In genomic region chr2:100857772-100858171, GRCm38 (mm10) we compare ENCODE assay signal across 19 mouse cellular contexts.
"Had no signal": no experiment of that assay in that cellular context is flagged by ENCODE, and none has a peak within 500 bp of the region (broad histone marks: within the 10 kb centered on the region; RNA-seq: fewer than 3 reads in every experiment).

No protein-coding gene starts in this region.

- H3K4me1 ChIP-seq: midbrain, embryonic 10.5 days; midbrain, embryonic 12.5 days; neural tube, embryonic 13.5 days; neural tube, embryonic 15.5 days; stomach, embryonic 15.5 days had no signal

- H3K4me3 ChIP-seq: midbrain, embryonic 10.5 days; midbrain, embryonic 12.5 days; myocyte; neural tube, embryonic 13.5 days; neural tube, embryonic 15.5 days; stomach, embryonic 15.5 days had no signal

- H3K9ac ChIP-seq: liver, embryonic 14.5 days; midbrain, embryonic 12.5 days; neural tube, embryonic 13.5 days; neural tube, embryonic 15.5 days; stomach, embryonic 15.5 days had no signal

- DNase-seq: lung, adult 2 months; midbrain, embryonic 14.5 days; retina, postnatal 1 day; right cerebral cortex, adult 18-20 months; right cerebral cortex, postnatal 25 days; right cerebral cortex, postnatal 4 days; spleen, adult 18-20 months; thymus, adult 2 months; thymus, postnatal 25 days; thymus, postnatal 4 days had no signal

- H3K27me3 ChIP-seq: midbrain, embryonic 12.5 days; neural tube, embryonic 13.5 days; neural tube, embryonic 15.5 days; stomach, embryonic 15.5 days had no signal

- H3K4me2 ChIP-seq: midbrain, embryonic 12.5 days; neural tube, embryonic 13.5 days; neural tube, embryonic 15.5 days; stomach, embryonic 15.5 days had no signal

- H3K36me3 ChIP-seq: midbrain, embryonic 10.5 days; midbrain, embryonic 12.5 days; neural tube, embryonic 13.5 days; neural tube, embryonic 15.5 days; stomach, embryonic 15.5 days had no signal

- ATAC-seq: midbrain, embryonic 16.5 days had no signal

- H3K9me3 ChIP-seq: midbrain, embryonic 10.5 days; midbrain, embryonic 12.5 days; neural tube, embryonic 13.5 days; neural tube, embryonic 15.5 days; stomach, embryonic 15.5 days had no signal

- H3K27ac ChIP-seq: liver, embryonic 14.5 days; midbrain, embryonic 10.5 days; midbrain, embryonic 12.5 days; neural tube, embryonic 13.5 days; neural tube, embryonic 15.5 days; stomach, embryonic 15.5 days; stomach, postnatal 0 days had no signal
